Mouse (Mus musculus) erythroblast, embryonic 14.5 days (primary cell): ENCODE results near the gene Pycard. TPM values are rescaled to one million over a fixed set of nuclear protein-coding genes. Genes with fewer than 3 reads are reported as not detected.
"Not testable (repeated sequence)": the region's sequence is repeated elsewhere in the genome, so short reads cannot be mapped to it uniquely, and the experiment has no call there.

ENCODE experiments used
- H3K27me3 ChIP-seq: 2 replicates; pipeline ENCODE4 v1.6.1; 2012; ENCODE audit warnings: inconsistent platforms; ENCODE audit not compliant: control insufficient read depth
- H3K36me3 ChIP-seq: 2 replicates; pipeline ENCODE4 v1.6.1; 2012; ENCODE audit warnings: mild to moderate bottlenecking, inconsistent platforms; ENCODE audit not compliant: control insufficient read depth
- H3K4me1 ChIP-seq: 2 replicates; pipeline ENCODE4 v1.6.1; 2012; ENCODE audit warnings: inconsistent platforms; ENCODE audit not compliant: control insufficient read depth
- H3K4me3 ChIP-seq: replicated peaks from 2 replicates; pipeline ENCODE3; 2012; ENCODE audit warnings: moderate library complexity, mild to moderate bottlenecking, inconsistent platforms
- H3K9me3 ChIP-seq: 2 replicates; pipeline ENCODE4 v1.6.1; 2012; ENCODE audit warnings: low read length, inconsistent platforms, mixed read lengths; ENCODE audit not compliant: control insufficient read depth
- GATA1 ChIP-seq: IDR thresholded peaks from 2 replicates; pipeline ENCODE4 v1.6.1; 2012; ENCODE audit warnings: low read length, inconsistent platforms, mixed read lengths
- TAL1 ChIP-seq: IDR thresholded peaks from 3 replicates; pipeline ENCODE4 v1.6.1; 2012; ENCODE audit warnings: low read length, inconsistent platforms, mixed read lengths
- polyA plus RNA-seq: library from polyadenylated mRNA; stranded (reverse); fragments of >175 nt; gene quantifications from 2 replicates; pipeline ENCODE4 v1.2.3, GENCODE M21; 2012

The Pycard gene
- polyA plus RNA-seq, 1 experiment: 0.19 TPM

- no peak overlapping the region for H3K4me3 ChIP-seq
- H3K4me1 ChIP-seq: no peaks in the 10 kb centered on the region
- H3K9me3 ChIP-seq: no peaks in the 10 kb centered on the region
Measured at GRCm38 (mm10) chr7:127959364-127959763, 34.3 kb downstream of the Pycard start.

DNA sequence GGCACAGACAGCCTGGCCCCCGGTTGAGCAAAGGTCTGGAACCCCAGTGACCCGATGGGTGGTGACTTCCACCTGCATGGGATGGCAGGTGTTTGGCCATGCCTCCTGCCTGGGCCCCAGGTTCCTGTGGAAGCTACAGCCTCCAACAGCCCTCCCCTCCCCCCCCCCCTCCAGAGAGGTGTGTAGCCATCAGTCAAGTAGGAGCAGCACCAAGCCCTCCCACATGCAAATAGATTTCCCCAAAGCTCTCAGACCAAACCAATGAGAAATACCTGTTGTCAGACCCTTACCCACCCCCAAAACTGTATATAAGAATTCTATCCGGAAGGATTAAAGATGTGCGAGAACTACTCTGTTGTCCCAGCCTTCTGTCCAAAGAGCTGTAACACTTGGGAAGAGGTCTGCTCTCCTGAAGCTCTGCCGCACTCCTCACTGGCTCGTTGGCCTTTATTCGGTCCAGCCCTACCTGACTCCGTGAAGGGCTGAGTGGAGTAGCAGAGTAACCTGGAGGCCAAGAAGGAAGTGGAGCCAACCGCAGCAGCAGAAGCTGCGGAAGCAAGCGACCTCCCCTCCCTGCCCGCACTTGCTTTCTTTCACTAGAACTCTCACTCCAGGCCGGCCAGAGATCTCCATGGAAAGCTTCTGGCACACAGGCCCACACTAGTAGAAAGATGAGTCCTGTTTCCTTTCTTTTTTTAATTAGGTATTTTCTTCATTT lies 40.6 kb downstream of the Pycard start:
- no peaks in the 10 kb centered on the region for H3K9me3 ChIP-seq
- no peak for TF ChIP-seq GATA1
- TF ChIP-seq TAL1: no peak
- H3K4me3 ChIP-seq: no peak overlapping the region
- peaks cover 20% of the 10 kb centered on the region for H3K27me3 ChIP-seq
- no peaks in the 10 kb centered on the region for H3K36me3 ChIP-seq
- H3K4me1 ChIP-seq: no peaks in the 10 kb centered on the region

More at GRCm38 (mm10) chr7:127959364-127959763, 34.3 kb downstream of the Pycard start:
- H3K27me3 ChIP-seq: peaks cover 2% of the 10 kb centered on the region
- H3K36me3 ChIP-seq: no peaks in the 10 kb centered on the region
- TF ChIP-seq TAL1: no peak

DNA sequence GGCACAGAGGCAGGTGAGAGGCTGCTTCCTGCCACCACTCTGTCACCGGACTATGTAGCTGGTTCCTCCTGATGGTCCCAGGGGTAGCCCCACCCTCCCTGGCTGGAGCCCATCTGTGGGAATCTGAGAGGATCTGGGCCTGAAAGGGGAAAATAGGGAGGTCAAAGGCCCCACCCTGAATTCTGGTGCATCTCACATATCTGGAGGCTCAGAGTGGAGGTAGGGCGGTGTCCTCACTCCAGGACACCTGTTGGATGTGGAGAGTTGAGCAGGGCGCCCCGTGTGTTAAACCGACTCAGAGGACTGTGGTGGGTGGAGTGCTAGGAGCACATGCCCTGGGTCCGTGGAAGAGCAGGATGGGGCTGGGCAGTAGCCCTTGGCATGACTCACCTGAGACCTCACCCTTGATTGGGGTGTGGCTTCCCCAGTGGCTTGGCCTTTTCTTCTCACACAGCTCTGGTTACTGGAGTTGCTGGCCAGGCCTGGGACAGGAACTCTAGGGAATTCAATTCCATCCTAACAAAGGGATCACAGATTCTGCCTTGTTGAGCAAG lies 47.1 kb downstream of the Pycard start, which contains the start of gene Prss36:
Gene Prss36 (minus strand): TSS at position 256 of the 554 bp plus-strand sequence.
- peaks cover 47% of the 10 kb centered on the region for H3K27me3 ChIP-seq

GRCm38 (mm10) chr7:127944614-127945013 lies 49.1 kb downstream of the Pycard start:
- H3K27me3 ChIP-seq: peaks cover 35% of the 10 kb centered on the region
- H3K36me3 ChIP-seq: no peaks in the 10 kb centered on the region
- no peak overlapping the region for H3K4me3 ChIP-seq
- no peaks in the 10 kb centered on the region for H3K4me1 ChIP-seq
- no peak for TF ChIP-seq TAL1
- no peak for TF ChIP-seq GATA1
- no peaks in the 10 kb centered on the region for H3K9me3 ChIP-seq

More for the DNA sequence above, 47.1 kb downstream of the Pycard start, which contains the start of gene Prss36:
- TF ChIP-seq TAL1 (no peak), GATA1 (no peak)
- no peaks in the 10 kb centered on the region for H3K4me1 ChIP-seq
- no peaks in the 10 kb centered on the region for H3K9me3 ChIP-seq
- H3K36me3 ChIP-seq: no peaks in the 10 kb centered on the region
- H3K4me3 ChIP-seq: no peak within 1 kb of the TSS

- not testable (repeated sequence) for H3K4me3 ChIP-seq, H3K4me1 ChIP-seq, H3K9me3 ChIP-seq, H3K36me3 ChIP-seq
- peaks cover 35% of the 10 kb centered on the region for H3K27me3 ChIP-seq
Measured at GRCm38 (mm10) chr7:127942097-127942496, 51.6 kb downstream of the Pycard start.

Other genes with a start within 250 kb of the Pycard start
- 8.2 and 9.9 TPM in 2 replicates for gene Fbxl19, start 249.3 kb downstream of the Pycard start, polyA plus RNA-seq
- gene Orai3, start 224.1 kb downstream of the Pycard start, polyA plus RNA-seq: 0.30 and 0.44 TPM in 2 replicates
- gene Setd1a, start 217.2 kb downstream of the Pycard start, polyA plus RNA-seq: 4.7 and 6.0 TPM in 2 replicates
- 0.39 TPM in 1 of 2 replicates, not detected in the other for gene Gm49388, start 208.3 kb downstream of the Pycard start, polyA plus RNA-seq
- 0.43 and 0.50 TPM in 2 replicates for gene Hsd3b7, start 193.3 kb downstream of the Pycard start, polyA plus RNA-seq
- 1.4 and 1.5 TPM in 2 replicates for gene Stx4a, start 169.6 kb downstream of the Pycard start, polyA plus RNA-seq
- 0.01 TPM in 1 of 2 replicates, not detected in the other for gene Stx1b, start 169.3 kb downstream of the Pycard start, polyA plus RNA-seq
- 1.3 TPM in 2 replicates for gene Zfp646, start 117.6 kb downstream of the Pycard start, polyA plus RNA-seq
- 1.3 and 1.5 TPM in 2 replicates for gene Zfp668, start 117.0 kb downstream of the Pycard start, polyA plus RNA-seq
- gene Prss53, start 102.9 kb downstream of the Pycard start, polyA plus RNA-seq: 0.03 and 0.05 TPM in 2 replicates
- not detected in 2 replicates for gene Gm21974, start 98.4 kb downstream of the Pycard start, polyA plus RNA-seq
- gene Vkorc1, start 98.2 kb downstream of the Pycard start, polyA plus RNA-seq: 0.89 and 1.3 TPM in 2 replicates
- gene Bckdk, start 89.8 kb downstream of the Pycard start, polyA plus RNA-seq: 13.1 and 18.3 TPM in 2 replicates
- gene Kat8, start 81.4 kb downstream of the Pycard start, polyA plus RNA-seq: 0.44 and 0.49 TPM in 2 replicates
- 0.04 TPM in 1 of 2 replicates, not detected in the other for gene Prss8, start 63.8 kb downstream of the Pycard start, polyA plus RNA-seq
- gene Prss36, start 47.1 kb downstream of the Pycard start, polyA plus RNA-seq: 0.21 and 0.28 TPM in 2 replicates
- gene Fus, start 26.4 kb downstream of the Pycard start, polyA plus RNA-seq: 39.4 and 42.2 TPM in 2 replicates
- 0.02 TPM in 1 of 2 replicates, not detected in the other for gene Trim72, start 10.1 kb upstream of the Pycard start, polyA plus RNA-seq
- 0.01 TPM in 2 replicates for gene Itgam, start 68.8 kb upstream of the Pycard start, polyA plus RNA-seq
- not detected in 2 replicates for gene Gm49368, start 68.8 kb upstream of the Pycard start, polyA plus RNA-seq
- not detected in 2 replicates for gene Itgax, start 135.7 kb upstream of the Pycard start, polyA plus RNA-seq
- not detected in 2 replicates for gene Itgad, start 160.5 kb upstream of the Pycard start, polyA plus RNA-seq
- 0.10 TPM in 1 of 2 replicates, not detected in the other for gene Cox6a2, start 212.5 kb upstream of the Pycard start, polyA plus RNA-seq
- gene Armc5, start 243.5 kb upstream of the Pycard start, polyA plus RNA-seq: 2.1 and 2.3 TPM in 2 replicates
- gene 9130023H24Rik, start 244.2 kb upstream of the Pycard start, polyA plus RNA-seq: 0.03 and 0.12 TPM in 2 replicates